Mouse (Mus musculus) fibroblast of lung, adult 2 months (primary cell): ENCODE measurements around the gene Dgkh.
"Not testable (repeated sequence)": the region's sequence is repeated elsewhere in the genome, so short reads cannot be mapped to it uniquely, and the experiment has no call there.

Source experiments
- DNase-seq: peaks from one replicate; pipeline ENCODE4 v3.0.0-alpha.2; 2011; ENCODE audit warnings: low read depth

The Dgkh gene

DNA sequence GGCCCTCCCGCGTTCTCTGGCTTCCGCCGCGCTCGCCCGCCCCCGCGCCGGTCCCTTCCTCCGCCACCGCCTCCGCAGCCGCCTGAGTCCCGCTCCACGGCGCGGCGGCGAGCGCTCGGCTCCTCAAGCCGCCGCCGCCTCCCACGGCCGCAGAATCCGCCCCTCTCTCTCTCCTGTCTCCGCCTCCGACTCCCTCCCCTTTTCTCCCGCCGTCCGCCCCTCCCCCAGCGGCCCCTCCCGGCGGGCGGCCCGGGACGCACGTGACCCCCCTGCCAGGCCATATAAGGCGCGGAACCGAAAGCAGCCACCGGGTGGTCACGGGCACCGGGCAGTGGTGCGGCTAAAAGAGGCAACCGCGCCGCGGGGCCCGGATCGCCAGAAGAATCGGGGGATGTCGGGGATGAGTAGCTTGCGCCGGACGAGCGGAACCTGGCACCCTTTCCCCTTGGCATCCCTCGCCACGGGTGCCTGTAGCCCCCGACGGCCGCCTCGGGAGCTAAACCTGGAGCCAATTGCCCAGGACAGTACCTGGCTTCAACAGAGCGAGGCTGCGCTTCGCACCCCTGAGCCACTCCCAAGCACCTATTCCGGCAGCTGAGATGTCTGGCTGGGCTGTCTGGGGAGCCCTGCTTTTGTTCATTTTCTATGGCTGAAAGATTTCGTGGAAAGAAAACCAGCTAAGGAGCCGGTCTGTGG, at the start of gene Dgkh:
Dgkh (minus strand) TSS at position 160 of the 696 bp plus-strand sequence.
- peak; percentile 49 for DNase-seq

DNA sequence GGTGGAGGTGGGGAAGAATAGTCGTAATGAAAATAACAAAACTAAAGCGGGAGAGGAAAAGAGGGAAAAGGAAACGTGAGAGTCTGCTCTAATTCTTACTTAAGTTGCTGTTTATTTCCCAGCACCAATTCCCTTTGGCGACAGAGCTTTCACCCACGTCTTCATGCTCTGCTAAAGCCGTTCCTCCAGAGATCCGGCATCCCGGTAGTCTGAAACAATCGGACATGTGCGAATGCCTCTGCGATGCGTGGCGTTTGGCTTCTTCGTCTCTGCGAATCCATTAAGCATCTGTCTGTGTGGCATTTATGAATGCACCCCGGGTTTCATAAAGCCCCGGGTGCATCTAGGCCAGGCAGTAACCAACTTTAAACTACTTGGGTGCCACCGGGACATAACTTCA, 44.6 kb upstream of the Dgkh start:
- no peak for DNase-seq

DNA sequence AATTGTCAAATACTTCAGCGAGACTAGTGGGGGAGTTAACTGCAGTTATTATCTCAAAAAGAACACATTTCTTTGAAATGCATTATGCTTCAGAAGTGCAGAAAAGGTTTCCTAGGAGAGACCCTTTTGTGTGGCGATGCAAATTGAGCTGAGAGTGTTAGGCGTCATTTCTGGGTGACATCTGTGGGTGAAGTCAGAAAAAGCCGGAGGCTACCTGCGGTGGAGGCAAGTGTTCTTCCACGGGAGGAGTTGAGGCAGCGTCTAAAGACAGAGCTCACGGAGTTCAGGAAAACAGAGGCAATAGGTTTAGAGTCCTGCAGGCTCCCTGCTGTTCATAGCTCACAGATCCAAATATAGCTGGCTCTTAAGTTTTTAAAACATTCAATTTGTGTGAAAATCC, 44.1 kb upstream of the Dgkh start:
- DNase-seq = no peak

DNA sequence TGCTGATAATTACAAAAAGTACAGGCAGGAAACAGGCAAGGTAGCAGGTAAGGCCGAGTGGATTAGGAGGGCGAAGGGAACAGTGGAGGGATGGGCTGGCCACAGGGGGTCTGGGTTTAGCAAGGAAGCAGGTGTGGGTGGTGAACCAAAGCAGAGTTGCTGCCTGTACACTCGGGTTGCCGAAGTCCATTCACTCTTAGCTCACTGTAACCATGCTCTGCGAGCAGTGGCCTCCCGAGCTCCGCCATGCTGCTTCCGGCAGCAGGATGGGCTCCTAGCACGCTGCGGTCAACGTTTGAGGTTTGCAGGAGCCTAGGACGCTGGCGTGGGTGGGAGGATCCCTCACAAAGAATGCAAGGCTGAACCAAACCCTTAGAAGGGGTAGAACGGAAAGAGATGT, 43.1 kb upstream of the Dgkh start:
- DNase-seq = no peak

- no peak for DNase-seq
These were observed 42.6 kb upstream of the Dgkh start for GRCm38 (mm10) chr14:78775226-78775625.

GRCm38 (mm10) chr14:78770457-78770856, 37.9 kb upstream of the Dgkh start:
- DNase-seq = no peak

GRCm38 (mm10) chr14:78761064-78761463, 28.5 kb upstream of the Dgkh start:
- DNase-seq = no peak

DNA sequence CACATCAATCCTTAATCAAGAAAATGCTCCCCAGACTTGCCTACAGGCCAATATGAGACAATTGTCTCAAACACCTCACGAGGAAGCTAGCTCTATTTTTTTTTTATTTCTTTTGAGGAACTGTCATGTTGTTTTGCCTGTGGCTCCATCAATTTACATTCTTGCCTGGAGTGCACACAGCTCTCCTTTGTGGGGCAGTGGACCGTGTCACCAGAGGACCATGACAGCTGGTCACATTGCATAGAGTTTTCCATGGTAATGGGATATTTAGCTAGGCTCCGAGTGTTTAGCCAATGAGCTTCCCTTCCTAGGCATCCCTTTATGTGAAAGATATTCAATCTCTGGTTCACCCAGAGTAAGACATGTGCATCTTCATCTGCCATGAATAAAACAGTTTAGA, 26.9 kb upstream of the Dgkh start:
- no peak for DNase-seq

GRCm38 (mm10) chr14:78755316-78755715, 22.7 kb upstream of the Dgkh start:
- DNase-seq = no peak

DNA sequence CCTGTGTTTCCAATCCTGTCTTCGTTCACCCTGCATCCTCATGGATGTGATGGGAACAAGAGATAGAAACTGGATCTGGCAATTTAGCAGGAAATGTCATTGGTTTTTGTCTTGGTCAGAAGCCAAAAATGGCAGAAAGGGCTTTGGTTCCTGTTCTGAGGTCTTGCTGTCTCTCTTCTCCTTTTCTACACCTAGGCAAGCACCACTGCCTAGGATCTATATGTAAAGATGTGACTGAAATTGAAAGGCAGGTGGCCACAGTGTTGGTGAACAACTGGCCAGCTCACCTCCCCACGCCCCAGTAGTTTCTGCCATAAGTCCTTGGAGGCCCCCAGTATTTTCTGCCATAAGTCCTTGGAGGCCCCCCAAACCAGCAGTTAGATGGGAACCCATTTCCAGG, 16.1 kb upstream of the Dgkh start:
- DNase-seq = no peak

GRCm38 (mm10) chr14:78747969-78748651, 15.5 kb upstream of the Dgkh start:
- DNase-seq = no peak

DNA sequence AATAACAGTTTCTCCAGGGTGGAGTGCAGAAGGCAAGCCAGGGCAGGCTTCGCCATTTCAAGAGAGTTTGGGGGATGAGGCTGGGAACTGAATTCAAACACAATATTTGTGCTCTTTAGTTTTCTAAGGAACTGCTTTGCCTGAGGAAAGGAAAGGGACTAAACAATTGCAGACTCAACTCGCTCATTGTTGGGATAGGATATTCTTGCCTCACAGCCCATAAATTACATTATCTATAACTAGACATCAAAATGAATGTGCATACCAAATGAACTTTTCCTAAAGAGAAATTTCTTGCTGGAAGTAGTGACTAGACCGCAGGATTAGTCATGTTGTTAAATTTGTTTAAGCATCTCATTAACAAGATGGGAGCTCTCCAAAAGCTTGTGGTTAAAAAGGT, 14.9 kb upstream of the Dgkh start:
- DNase-seq = no peak

- DNase-seq = no peak
These were observed 2.0 kb upstream of the Dgkh start for GRCm38 (mm10) chr14:78734605-78735004.

- DNase-seq = not testable (repeated sequence)
These were observed 1.6 kb upstream of the Dgkh start for GRCm38 (mm10) chr14:78734203-78734602.

GRCm38 (mm10) chr14:78733366-78734076, 945 bp upstream of the Dgkh start:
- DNase-seq = no peak

- no peak for DNase-seq
These were observed 542 bp downstream of the Dgkh start for GRCm38 (mm10) chr14:78731852-78732616.

DNA sequence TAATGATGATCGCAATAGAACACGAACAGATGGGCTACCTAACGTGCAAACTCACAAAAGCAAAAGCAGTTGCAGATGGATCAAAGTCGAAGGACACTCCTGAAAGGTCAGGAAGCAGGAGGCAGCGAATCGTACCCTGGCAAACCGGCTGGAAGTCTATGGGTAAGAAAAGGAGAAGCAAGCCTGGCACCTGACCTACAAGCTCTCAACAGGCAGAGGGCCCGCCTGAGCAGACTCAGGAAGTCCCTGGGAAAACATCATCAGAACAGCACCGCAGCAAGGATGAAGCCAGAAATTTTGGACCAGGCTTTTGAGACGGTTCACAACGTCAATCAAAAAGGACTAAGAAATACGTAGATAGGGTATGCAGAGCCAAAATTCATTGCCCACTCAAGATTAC, 1.3 kb downstream of the Dgkh start:
- no peak for DNase-seq

GRCm38 (mm10) chr14:78725976-78726375, 6.6 kb downstream of the Dgkh start:
- DNase-seq = no peak

GRCm38 (mm10) chr14:78725307-78725956, 7.1 kb downstream of the Dgkh start:
- no peak for DNase-seq

- no peak for DNase-seq
These were observed 7.9 kb downstream of the Dgkh start for GRCm38 (mm10) chr14:78724414-78725306.

GRCm38 (mm10) chr14:78723655-78724054, 8.9 kb downstream of the Dgkh start:
- DNase-seq = not testable (repeated sequence)
